ENCODE assay signal across 31 mouse cellular contexts in the genomic region with DNA sequence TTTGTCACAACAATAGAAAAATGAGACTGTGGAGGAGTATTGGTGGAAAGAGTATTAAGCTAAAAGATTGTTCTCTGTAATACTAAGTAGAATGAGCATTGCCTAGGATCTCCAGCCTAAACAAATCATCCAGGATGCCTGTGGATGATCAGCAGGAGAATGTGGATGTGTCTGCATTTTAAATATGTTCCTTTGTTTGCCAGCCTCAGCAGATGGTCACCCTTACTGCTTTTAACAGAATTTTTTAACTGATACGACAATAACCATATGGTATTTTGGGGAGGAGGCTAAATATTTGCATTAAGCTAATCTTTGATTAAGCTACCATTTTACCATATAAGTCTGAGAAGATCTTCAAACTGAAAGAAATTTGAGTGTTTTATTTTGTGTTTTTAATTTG. TPM values are rescaled to one million over a fixed set of nuclear protein-coding genes. Genes with fewer than 3 reads are reported as not detected.
DNase-seq lines count a peak whose midpoint lies in the region; ATAC-seq and TF ChIP-seq lines count a peak whose summit lies in the region.
"Had no signal": no experiment of that assay in that cellular context is flagged by ENCODE, and none has a peak within 500 bp of the region (broad histone marks: within the 10 kb centered on the region; RNA-seq: fewer than 3 reads in every experiment).

No protein-coding gene starts in this region.

- H3K9ac ChIP-seq in forebrain, embryonic 14.5 days (ENCODE audit: low read length), result no peak overlapping the region
- H3K9ac ChIP-seq in forebrain, postnatal 0 days, result no peak overlapping the region
- no peak overlapping the region for H3K9ac ChIP-seq in heart, embryonic 12.5 days
- H3K9ac ChIP-seq in hindbrain, embryonic 16.5 days (ENCODE audit: low read depth, low read length), result no peak overlapping the region
- no peak overlapping the region for H3K9ac ChIP-seq in hindbrain, embryonic 13.5 days
- no peak overlapping the region for H3K9ac ChIP-seq in stomach, embryonic 16.5 days (ENCODE audit: low read length)
- H3K9ac ChIP-seq: embryonic facial prominence, embryonic 15.5 days; limb, embryonic 15.5 days; liver, embryonic 13.5 days; neural tube, embryonic 15.5 days; stomach, embryonic 15.5 days had no signal

- peaks cover 9% of the 10 kb centered on the region for H3K4me1 ChIP-seq in forebrain, embryonic 14.5 days (ENCODE audit: control insufficient read depth, insufficient read depth, low read length)
- H3K4me1 ChIP-seq in forebrain, postnatal 0 days (ENCODE audit: insufficient read depth), result 0 out of 2 replicates have a peak, but pooled peaks cover 3% of the 10 kb centered on the region
- H3K4me1 ChIP-seq in heart, embryonic 12.5 days (replicated peaks), result peaks cover 20% of the 10 kb centered on the region
- H3K4me1 ChIP-seq in hindbrain, embryonic 16.5 days (ENCODE audit: control insufficient read depth, insufficient read depth, low read depth, low read length), result peaks cover 9% of the 10 kb centered on the region
- H3K4me1 ChIP-seq in hindbrain, embryonic 13.5 days (replicated peaks), result peaks cover 17% of the 10 kb centered on the region
- peaks cover 15% of the 10 kb centered on the region for H3K4me1 ChIP-seq in stomach, embryonic 16.5 days (ENCODE audit: control insufficient read depth, insufficient read depth, low read length)
- H3K4me1 ChIP-seq: limb, embryonic 10.5 days had no signal

- no peaks in the 10 kb centered on the region for H3K9me3 ChIP-seq in forebrain, embryonic 14.5 days (replicated peaks; ENCODE audit: control insufficient read depth, low read length)
- no peaks in the 10 kb centered on the region for H3K9me3 ChIP-seq in forebrain, postnatal 0 days (ENCODE audit: low read length)
- H3K9me3 ChIP-seq in heart, embryonic 12.5 days (replicated peaks), result no peaks in the 10 kb centered on the region
- no peaks in the 10 kb centered on the region for H3K9me3 ChIP-seq in hindbrain, embryonic 16.5 days (ENCODE audit: control insufficient read depth, low read length)
- no peaks in the 10 kb centered on the region for H3K9me3 ChIP-seq in hindbrain, embryonic 13.5 days
- H3K9me3 ChIP-seq in stomach, embryonic 16.5 days (replicated peaks; ENCODE audit: control insufficient read depth, low read length), result no peaks in the 10 kb centered on the region
- H3K9me3 ChIP-seq: embryonic facial prominence, embryonic 10.5 days; embryonic facial prominence, embryonic 15.5 days; G1E; hindbrain, embryonic 10.5 days; limb, embryonic 10.5 days; limb, embryonic 15.5 days; liver, embryonic 13.5 days; neural tube, embryonic 15.5 days; stomach, embryonic 15.5 days had no signal

- peak; percentile 52; the same call in 1 of the 2 replicates for ATAC-seq in forebrain, embryonic 14.5 days
- ATAC-seq in forebrain, postnatal 0 days, result no peak
- ATAC-seq in heart, embryonic 12.5 days (ENCODE audit: insufficient number of reproducible peaks, low FRiP score), result no peak
- 0 out of 2 replicates have a peak, but pooled peaks have one; percentile 17 for ATAC-seq in hindbrain, embryonic 16.5 days
- no peak for ATAC-seq in hindbrain, embryonic 13.5 days (ENCODE audit: low FRiP score)
- no peak for ATAC-seq in stomach, embryonic 16.5 days (ENCODE audit: insufficient read depth, low FRiP score)
- ATAC-seq: intestine, postnatal 0 days had no signal

- TF ChIP-seq CTCF in forebrain, postnatal 0 days (IDR thresholded peaks at IDR 0.05; ENCODE audit: low read depth), result no peak

- 43% methylated on average over 1 of the region's 1 CpGs for WGBS in forebrain, embryonic 14.5 days
- WGBS in forebrain, postnatal 0 days, result 27% methylated on average over 1 of the region's 1 CpGs
- WGBS in heart, embryonic 12.5 days, result 67% methylated on average over 1 of the region's 1 CpGs
- 34% methylated on average over 1 of the region's 1 CpGs for WGBS in hindbrain, embryonic 16.5 days
- WGBS in hindbrain, embryonic 13.5 days, result 32% methylated on average over 1 of the region's 1 CpGs
- 20% methylated on average over 1 of the region's 1 CpGs for WGBS in stomach, embryonic 16.5 days

- no peak overlapping the region for H3K27ac ChIP-seq in forebrain, embryonic 14.5 days (ENCODE audit: low read depth, low read length)
- no peak overlapping the region for H3K27ac ChIP-seq in forebrain, postnatal 0 days (ENCODE audit: low read depth, low read length)
- H3K27ac ChIP-seq in heart, embryonic 12.5 days (ENCODE audit: poor library complexity, severe bottlenecking), result peak overlapping the region; percentile 54; the same call in 1 of the 2 replicates
- no peak overlapping the region for H3K27ac ChIP-seq in hindbrain, embryonic 16.5 days (ENCODE audit: low read depth, low read length)
- H3K27ac ChIP-seq in hindbrain, embryonic 13.5 days, result no peak overlapping the region
- peak overlapping the region; percentile 4 for H3K27ac ChIP-seq in stomach, embryonic 16.5 days (ENCODE audit: low read length)
- H3K27ac ChIP-seq: embryonic facial prominence, embryonic 10.5 days; hindbrain, embryonic 10.5 days; limb, embryonic 10.5 days; liver, embryonic 13.5 days; macrophage had no signal

- no peaks in the 10 kb centered on the region for H3K36me3 ChIP-seq in forebrain, embryonic 14.5 days (ENCODE audit: control insufficient read depth, insufficient read depth, low read length)
- H3K36me3 ChIP-seq in forebrain, postnatal 0 days (ENCODE audit: insufficient read depth), result no peaks in the 10 kb centered on the region
- no peaks in the 10 kb centered on the region for H3K36me3 ChIP-seq in heart, embryonic 12.5 days
- H3K36me3 ChIP-seq in hindbrain, embryonic 16.5 days (ENCODE audit: control insufficient read depth, insufficient read depth, low read length), result no peaks in the 10 kb centered on the region
- no peaks in the 10 kb centered on the region for H3K36me3 ChIP-seq in hindbrain, embryonic 13.5 days
- no peaks in the 10 kb centered on the region for H3K36me3 ChIP-seq in stomach, embryonic 16.5 days (ENCODE audit: control insufficient read depth, insufficient read depth, low read length)
- H3K36me3 ChIP-seq: embryonic facial prominence, embryonic 15.5 days; limb, embryonic 15.5 days; liver, embryonic 13.5 days; stomach, embryonic 15.5 days had no signal

- DNase-seq in forebrain, embryonic 14.5 days (ENCODE audit: low spot score), result peak; percentile 72
- DNase-seq in forebrain, postnatal 0 days, result no peak
- DNase-seq in heart, adult 11 months, result no peak
- DNase-seq: adrenal gland, adult 8-10 months; cerebellum, adult 8-10 months; cerebellum, postnatal 25 days; kidney, adult 9 months; kidney, postnatal 10 days; layer of hippocampus, postnatal 36 days; liver, embryonic 13.5 days; lung, adult 2 months; lung, postnatal 10 days; midbrain, embryonic 14.5 days; retina, postnatal 1 day; right cerebral cortex, postnatal 14 days; thymus, adult 18-20 months; thymus, postnatal 25 days had no signal

- H3K4me3 ChIP-seq in forebrain, embryonic 14.5 days (ENCODE audit: low read depth, low read length), result no peak overlapping the region
- H3K4me3 ChIP-seq in forebrain, postnatal 0 days (ENCODE audit: low read depth, low read length), result no peak overlapping the region
- H3K4me3 ChIP-seq in heart, embryonic 12.5 days, result no peak overlapping the region
- H3K4me3 ChIP-seq in hindbrain, embryonic 16.5 days (ENCODE audit: low read length), result no peak overlapping the region
- no peak overlapping the region for H3K4me3 ChIP-seq in hindbrain, embryonic 13.5 days
- no peak overlapping the region for H3K4me3 ChIP-seq in stomach, embryonic 16.5 days (replicated peaks; ENCODE audit: low read length)
- H3K4me3 ChIP-seq: embryonic facial prominence, embryonic 10.5 days; embryonic facial prominence, embryonic 15.5 days; hindbrain, embryonic 10.5 days; limb, embryonic 10.5 days; limb, embryonic 15.5 days; liver, embryonic 13.5 days; neural tube, embryonic 15.5 days; stomach, embryonic 15.5 days had no signal

- no peak overlapping the region for H3K4me2 ChIP-seq in forebrain, embryonic 14.5 days (ENCODE audit: low read length)
- no peak overlapping the region for H3K4me2 ChIP-seq in forebrain, postnatal 0 days (ENCODE audit: low read depth)
- no peak overlapping the region for H3K4me2 ChIP-seq in heart, embryonic 12.5 days
- no peak overlapping the region for H3K4me2 ChIP-seq in hindbrain, embryonic 16.5 days (ENCODE audit: low read length)
- no peak overlapping the region for H3K4me2 ChIP-seq in hindbrain, embryonic 13.5 days
- H3K4me2 ChIP-seq in stomach, embryonic 16.5 days (ENCODE audit: low read depth, low read length), result no peak overlapping the region
- H3K4me2 ChIP-seq: embryonic facial prominence, embryonic 15.5 days; limb, embryonic 15.5 days; liver, embryonic 13.5 days; neural tube, embryonic 15.5 days had no signal

- no peaks in the 10 kb centered on the region for H3K27me3 ChIP-seq in forebrain, embryonic 14.5 days (replicated peaks; ENCODE audit: control insufficient read depth, insufficient read depth, low read length)
- no peaks in the 10 kb centered on the region for H3K27me3 ChIP-seq in forebrain, postnatal 0 days (ENCODE audit: insufficient read depth, low read length)
- H3K27me3 ChIP-seq in heart, embryonic 12.5 days (replicated peaks), result no peaks in the 10 kb centered on the region
- H3K27me3 ChIP-seq in hindbrain, embryonic 16.5 days (replicated peaks; ENCODE audit: control insufficient read depth, insufficient read depth, low read length), result no peaks in the 10 kb centered on the region
- H3K27me3 ChIP-seq in hindbrain, embryonic 13.5 days, result no peaks in the 10 kb centered on the region
- no peaks in the 10 kb centered on the region for H3K27me3 ChIP-seq in stomach, embryonic 16.5 days (ENCODE audit: control insufficient read depth, insufficient read depth, low read length)
- H3K27me3 ChIP-seq: embryonic facial prominence, embryonic 15.5 days; limb, embryonic 15.5 days; liver, embryonic 13.5 days; neural tube, embryonic 15.5 days; stomach, embryonic 15.5 days had no signal

RNA-seq across cellular contexts. Expression of a gene that starts 34.5 kb away (rescaled TPM):
- polyA plus RNA-seq in forebrain, embryonic 14.5 days (2014; fragmentation: Nextera tagmentation; extraction: Ambion mirVana), result 437 and 459 TPM in 2 replicates
- 391 and 472 TPM in 2 replicates for total RNA-seq in forebrain, postnatal 0 days (2014; rRNA removed)
- 180 and 278 TPM in 2 replicates for polyA plus RNA-seq in forebrain, postnatal 0 days (2015; fragmentation: Nextera tagmentation; extraction: Ambion mirVana)
- 624 and 643 TPM in 2 replicates for polyA plus RNA-seq in heart, embryonic 12.5 days (2016; fragmentation: Nextera tagmentation; extraction: Ambion mirVana)
- 377 and 405 TPM in 2 replicates for polyA plus RNA-seq in hindbrain, embryonic 16.5 days (2015; fragmentation: Nextera tagmentation; extraction: Ambion mirVana)
- polyA plus RNA-seq in hindbrain, embryonic 13.5 days (2015; fragmentation: Nextera tagmentation; extraction: Ambion mirVana), result 514 and 518 TPM in 2 replicates
- polyA plus RNA-seq in stomach, embryonic 16.5 days (2015; fragmentation: Nextera tagmentation; extraction: Ambion mirVana), result 548 TPM in 2 replicates

Comparison
In these comparisons a context has a peak if more than half of its experiments do, and no peak if none do; other contexts are left out.
1. ATAC-seq: peak in forebrain, embryonic 14.5 days (single experiment) and hindbrain, embryonic 16.5 days (single experiment); none in forebrain, postnatal 0 days (single experiment), heart, embryonic 12.5 days (single experiment), hindbrain, embryonic 13.5 days (single experiment) and stomach, embryonic 16.5 days (single experiment).
2. H3K27ac ChIP-seq: peak in heart, embryonic 12.5 days (single experiment) and stomach, embryonic 16.5 days (single experiment); none in forebrain, embryonic 14.5 days (single experiment), forebrain, postnatal 0 days (single experiment), hindbrain, embryonic 16.5 days (single experiment) and hindbrain, embryonic 13.5 days (single experiment).